Mouse (Mus musculus) limb, embryonic 12.5 days (tissue): Measurements from ENCODE around the gene Ccdc69. TPM values are rescaled to one million over a fixed set of nuclear protein-coding genes. Genes with fewer than 3 reads are reported as not detected.

Experiments
- ATAC-seq: fragments of 200-750 bp; cut with Nextera tagmentation; 2 replicates; pipeline ENCODE4 v1.8.0; 2017; ENCODE audit warnings: low read depth, moderate TSS enrichment; ENCODE audit not compliant: insufficient number of reproducible peaks, insufficient read depth, low FRiP score, low TSS enrichment
- H3K27ac ChIP-seq: fragments of 300-500 bp; sonication (generic); 2 replicates; pipeline ENCODE4 v1.5.1; 2016; ENCODE audit warnings: mild to moderate bottlenecking, moderate library complexity
- H3K27me3 ChIP-seq: fragments of 300-500 bp; sonication (generic); 2 replicates; pipeline ENCODE4 v1.6.1; 2016; ENCODE audit warnings: mild to moderate bottlenecking, moderate library complexity
- H3K36me3 ChIP-seq: fragments of 300-500 bp; sonication (generic); 2 replicates; pipeline ENCODE4 v1.6.1; 2016; ENCODE audit warnings: mild to moderate bottlenecking, moderate library complexity
- H3K4me1 ChIP-seq: fragments of 300-500 bp; sonication (generic); replicated peaks from 2 replicates; pipeline ENCODE4 v1.6.1; 2016
- H3K4me2 ChIP-seq: fragments of 300-500 bp; sonication (generic); 2 replicates; pipeline ENCODE4 v1.6.1; 2016; ENCODE audit warnings: mild to moderate bottlenecking, moderate library complexity
- H3K4me3 ChIP-seq: fragments of 300-500 bp; sonication (generic); replicated peaks from 2 replicates; pipeline ENCODE4 v1.5.1; 2016; ENCODE audit warnings: mild to moderate bottlenecking
- H3K9ac ChIP-seq: fragments of 300-500 bp; sonication (generic); replicated peaks from 2 replicates; pipeline ENCODE4 v1.6.1; 2016; ENCODE audit warnings: mild to moderate bottlenecking, moderate library complexity
- H3K9me3 ChIP-seq: fragments of 300-500 bp; sonication (generic); 2 replicates; pipeline ENCODE4 v1.6.1; 2016; ENCODE audit warnings: mild to moderate bottlenecking, moderate library complexity
- WGBS: fragments of 180-500 bp; shearing (Covaris S2); methylation state at CpG from one replicate; pipeline ENCODE4 v1.1.7; 2016; 5-methylcytosine and 5-hydroxymethylcytosine counted together
- polyA plus RNA-seq: library from polyadenylated mRNA; unstranded; fragments of >200 nt; fragmentation: Nextera tagmentation; extraction: Ambion mirVana; gene quantifications from 2 replicates; pipeline ENCODE4 v1.2.1, GENCODE M21; 2016

Gene Ccdc69
- polyA plus RNA-seq, 1 experiment from 2014 or later: 0.29 TPM

DNA sequence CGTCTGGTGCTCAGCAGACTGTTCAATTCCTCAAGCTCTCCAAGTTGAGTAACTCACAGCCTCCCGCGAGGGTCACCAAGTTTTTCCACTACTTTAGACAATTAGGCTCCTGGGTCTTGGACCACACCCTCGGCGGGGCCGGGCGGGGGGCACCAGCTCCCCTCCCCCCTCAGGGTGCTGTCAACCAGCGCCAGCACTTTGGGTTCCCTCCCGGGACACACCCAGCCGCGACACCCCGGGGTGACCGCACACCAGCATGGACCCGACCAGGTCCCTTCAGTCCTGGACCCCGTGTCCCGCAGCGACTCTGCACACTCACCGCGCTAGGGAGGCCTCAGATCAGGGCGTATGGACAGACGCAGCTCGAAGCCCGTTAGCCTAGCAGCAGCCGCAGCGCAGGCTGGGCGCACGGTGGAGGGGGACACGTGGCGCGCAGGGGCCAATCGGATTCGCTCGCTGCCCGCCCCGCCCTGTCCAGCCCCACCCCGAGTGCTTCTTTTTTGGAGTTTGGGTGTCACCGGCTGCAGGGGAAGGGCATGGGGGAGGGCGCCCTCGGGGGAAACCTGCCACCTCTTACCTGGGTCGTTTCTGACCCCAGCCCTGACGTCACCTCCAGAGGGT, 44.8 kb downstream of the Ccdc69 start, which contains the start of gene Anxa6:
Anxa6 (minus strand) TSS at position 406 of the 621 bp plus-strand sequence.
- Histone ChIP-seq H3K27ac (peak within 1 kb of the TSS; percentile 68), H3K27me3 (no peaks in the 10 kb centered on the region), H3K36me3 (peaks cover 5% of the 10 kb centered on the region; the same call in 1 of the 2 replicates), H3K9ac (peak within 1 kb of the TSS; percentile 69), H3K4me1 (peaks cover 41% of the 10 kb centered on the region), H3K4me3 (peak within 1 kb of the TSS; percentile 72), H3K9me3 (no peaks in the 10 kb centered on the region), H3K4me2 (peak within 1 kb of the TSS; percentile 93)
- peak; percentile 87 for ATAC-seq
- WGBS: under 1% methylated on average over 41 of the region's 41 CpGs

DNA sequence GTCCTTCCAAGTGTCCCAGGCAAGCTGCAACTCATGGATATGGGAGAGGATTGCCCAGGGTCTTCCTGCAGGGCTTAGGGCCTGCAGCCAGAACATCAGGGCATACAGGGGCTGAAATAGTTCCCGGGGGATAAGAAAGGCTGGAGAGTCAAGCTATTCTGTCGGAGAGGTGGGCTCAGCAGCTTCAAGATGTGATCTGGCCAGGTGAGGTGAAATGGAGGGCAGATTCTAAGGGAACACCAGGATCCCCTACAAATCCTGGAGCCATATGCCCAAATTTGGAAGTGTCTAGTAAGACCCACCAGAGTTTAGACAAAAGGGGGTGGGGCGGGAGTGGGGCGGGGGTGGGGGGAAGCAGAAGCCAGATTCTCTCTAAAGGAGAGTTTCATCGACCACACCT, 45.6 kb downstream of the Ccdc69 start:
- H3K4me1 ChIP-seq: peaks cover 47% of the 10 kb centered on the region

GRCm38 (mm10) chr11:55031991-55032280, 46.0 kb downstream of the Ccdc69 start:
- no peaks in the 10 kb centered on the region for H3K9me3 ChIP-seq
- H3K36me3 ChIP-seq: peaks cover 5% of the 10 kb centered on the region; the same call in 1 of the 2 replicates
- peaks cover 47% of the 10 kb centered on the region for H3K4me1 ChIP-seq
- peak overlapping the region; percentile 47 for H3K9ac ChIP-seq
- H3K4me3 ChIP-seq: peak overlapping the region; percentile 72
- ATAC-seq: no peak
- no peaks in the 10 kb centered on the region for H3K27me3 ChIP-seq
- H3K4me2 ChIP-seq: peak overlapping the region; percentile 93
- WGBS: 13% methylated on average over 1 of the region's 4 CpGs
- peak overlapping the region; percentile 68 for H3K27ac ChIP-seq

More for the DNA sequence above, 45.6 kb downstream of the Ccdc69 start:
- H3K9ac ChIP-seq: peak overlapping the region; percentile 69
- H3K27ac ChIP-seq: peak overlapping the region; percentile 68
- 24% methylated on average over 5 of the region's 5 CpGs for WGBS
- peak overlapping the region; percentile 72 for H3K4me3 ChIP-seq
- no peaks in the 10 kb centered on the region for H3K9me3 ChIP-seq
- peaks cover 5% of the 10 kb centered on the region; the same call in 1 of the 2 replicates for H3K36me3 ChIP-seq
- H3K4me2 ChIP-seq: peak overlapping the region; percentile 93
- ATAC-seq: no peak
- no peaks in the 10 kb centered on the region for H3K27me3 ChIP-seq

- H3K4me2 ChIP-seq: peak overlapping the region; percentile 93
Observed at GRCm38 (mm10) chr11:55031211-55031990, 46.5 kb downstream of the Ccdc69 start.

GRCm38 (mm10) chr11:55028509-55028908, 49.4 kb downstream of the Ccdc69 start:
- H3K4me3 ChIP-seq: no peak overlapping the region
- H3K36me3 ChIP-seq: peaks cover 21% of the 10 kb centered on the region; the same call in 1 of the 2 replicates
- no peak overlapping the region for H3K9ac ChIP-seq
- no peaks in the 10 kb centered on the region for H3K27me3 ChIP-seq
- ATAC-seq: no peak
- H3K4me1 ChIP-seq: peaks cover 55% of the 10 kb centered on the region
- no peaks in the 10 kb centered on the region for H3K9me3 ChIP-seq
- WGBS: 70% methylated on average over 2 of the region's 2 CpGs
- H3K4me2 ChIP-seq: no peak overlapping the region
- H3K27ac ChIP-seq: peak overlapping the region; percentile 5; the same call in 1 of the 2 replicates

More at GRCm38 (mm10) chr11:55031211-55031990, 46.5 kb downstream of the Ccdc69 start:
- Histone ChIP-seq H3K27ac (peak overlapping the region; percentile 68), H3K36me3 (peaks cover 9% of the 10 kb centered on the region; the same call in 1 of the 2 replicates), H3K4me1 (peaks cover 47% of the 10 kb centered on the region), H3K9ac (peak overlapping the region; percentile 42), H3K9me3 (no peaks in the 10 kb centered on the region), H3K27me3 (no peaks in the 10 kb centered on the region), H3K4me3 (peak overlapping the region; percentile 72)
- ATAC-seq: 0 out of 2 replicates have a peak, but pooled peaks have one; percentile 28
- WGBS: 56% methylated on average over 10 of the region's 10 CpGs

DNA sequence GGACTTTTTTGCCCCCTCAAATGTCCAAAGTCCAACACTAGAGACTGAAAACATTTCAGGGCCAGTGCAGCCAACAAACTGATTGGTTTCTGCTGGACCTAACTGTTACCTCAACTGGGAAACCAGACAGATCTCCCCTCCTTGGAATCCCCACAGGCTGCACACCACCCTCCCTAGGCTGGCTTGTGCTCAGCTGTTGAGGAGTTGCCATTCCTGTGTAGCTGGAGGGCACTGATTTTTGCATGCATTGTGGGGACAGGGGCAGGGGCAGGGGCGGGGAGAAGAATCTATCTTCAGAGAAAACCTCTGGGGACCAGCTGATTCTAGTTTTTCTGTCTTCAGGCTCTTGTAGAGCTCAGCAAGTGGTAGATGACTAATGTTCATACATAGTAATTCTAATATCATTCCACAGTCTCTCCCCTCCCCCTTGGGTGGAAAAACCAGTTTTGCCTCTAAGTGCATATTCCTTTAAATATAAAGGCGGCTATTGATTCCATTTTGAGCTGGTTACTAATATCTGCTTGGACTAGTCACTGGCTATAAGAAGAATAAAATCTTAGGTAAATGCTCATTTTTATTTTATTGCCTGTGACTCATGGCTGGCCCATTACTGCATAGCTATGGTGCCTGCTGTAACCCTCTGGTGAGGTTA, 50.6 kb downstream of the Ccdc69 start:
- no peak overlapping the region for H3K4me2 ChIP-seq
- no peaks in the 10 kb centered on the region for H3K9me3 ChIP-seq
- no peak overlapping the region for H3K9ac ChIP-seq
- peaks cover 57% of the 10 kb centered on the region for H3K4me1 ChIP-seq
- ATAC-seq: no peak
- H3K27me3 ChIP-seq: no peaks in the 10 kb centered on the region
- no peak overlapping the region for H3K4me3 ChIP-seq
- H3K36me3 ChIP-seq: peaks cover 21% of the 10 kb centered on the region; the same call in 1 of the 2 replicates
- 91% methylated on average over 2 of the region's 2 CpGs for WGBS
- peak overlapping the region; percentile 72; the same call in 1 of the 2 replicates for H3K27ac ChIP-seq

GRCm38 (mm10) chr11:55025896-55026295, 52.0 kb downstream of the Ccdc69 start:
- no peak for ATAC-seq
- peaks cover 54% of the 10 kb centered on the region for H3K4me1 ChIP-seq

GRCm38 (mm10) chr11:55023583-55023982, 54.3 kb downstream of the Ccdc69 start:
- H3K36me3 ChIP-seq: peaks cover 49% of the 10 kb centered on the region
- H3K27me3 ChIP-seq: no peaks in the 10 kb centered on the region
- ATAC-seq: no peak
- H3K9ac ChIP-seq: 0 out of 2 replicates have a peak overlapping the region, but pooled peaks have one; percentile 23
- no peak overlapping the region for H3K4me3 ChIP-seq
- H3K27ac ChIP-seq: peak overlapping the region; percentile 99
- no peaks in the 10 kb centered on the region for H3K9me3 ChIP-seq
- H3K4me2 ChIP-seq: peak overlapping the region; percentile 51
- 61% methylated on average over 3 of the region's 3 CpGs for WGBS
- H3K4me1 ChIP-seq: peaks cover 54% of the 10 kb centered on the region

More at GRCm38 (mm10) chr11:55025896-55026295, 52.0 kb downstream of the Ccdc69 start:
- Histone ChIP-seq H3K27ac (no peak overlapping the region), H3K4me3 (no peak overlapping the region), H3K4me2 (no peak overlapping the region), H3K27me3 (no peaks in the 10 kb centered on the region), H3K36me3 (peaks cover 31% of the 10 kb centered on the region), H3K9ac (no peak overlapping the region), H3K9me3 (no peaks in the 10 kb centered on the region)
- WGBS: 87% methylated on average over 4 of the region's 4 CpGs

- peaks cover 54% of the 10 kb centered on the region for H3K36me3 ChIP-seq
- 0 out of 2 replicates have a peak overlapping the region, but pooled peaks have one; percentile 23 for H3K9ac ChIP-seq
- no peaks in the 10 kb centered on the region for H3K9me3 ChIP-seq
- H3K27ac ChIP-seq: peak overlapping the region; percentile 99
- 7% methylated on average over 10 of the region's 10 CpGs for WGBS
- ATAC-seq: peak; percentile 69
- H3K27me3 ChIP-seq: no peaks in the 10 kb centered on the region
- peak overlapping the region; percentile 5 for H3K4me3 ChIP-seq
- peak overlapping the region; percentile 51 for H3K4me2 ChIP-seq
- peaks cover 49% of the 10 kb centered on the region for H3K4me1 ChIP-seq
Observed at GRCm38 (mm10) chr11:55023049-55023564, 54.8 kb downstream of the Ccdc69 start.

GRCm38 (mm10) chr11:55022508-55022907, 55.4 kb downstream of the Ccdc69 start:
- Histone ChIP-seq H3K4me3 (peak overlapping the region; percentile 5; the same call in 1 of the 2 replicates), H3K4me2 (peak overlapping the region; percentile 51), H3K27ac (peak overlapping the region; percentile 99), H3K4me1 (peaks cover 44% of the 10 kb centered on the region), H3K9ac (no peak overlapping the region), H3K27me3 (no peaks in the 10 kb centered on the region), H3K36me3 (peaks cover 60% of the 10 kb centered on the region), H3K9me3 (no peaks in the 10 kb centered on the region)
- 59% methylated on average over 5 of the region's 5 CpGs for WGBS
- ATAC-seq: no peak
